Mouse (Mus musculus): ENCODE results near the gene Rpl37a. TPM values are rescaled to one million over a fixed set of nuclear protein-coding genes. Genes with fewer than 3 reads are reported as not detected.

Rpl37a gene
- 100 to 1,000 TPM; 674 to 726 TPM for total RNA-seq (2021)
- long read RNA-seq, experiment 1, transcript Rpl37a-201 (4 exons, 558 nt): major isoform, 262 of 271 reads
- long read RNA-seq, experiment 1, partial matches to known transcripts: 4 of 271 reads
- long read RNA-seq, experiment 1, other reads (novel, unspliced or antisense): 3 of 271 reads
- long read RNA-seq, experiment 2, transcript Rpl37a-201 (4 exons, 558 nt): major isoform, 253 of 257 reads
- long read RNA-seq, experiment 2, partial matches to known transcripts: 1 of 257 reads
- long read RNA-seq, experiment 2, other reads (novel, unspliced or antisense): 3 of 257 reads

- DNase-seq: peak; percentile 96 to 97
These were observed at the start of gene Rpl37a for GRCm38 (mm10) chr1:72710753-72711653. Rpl37a (plus strand) TSS chr1:72711290.

DNA sequence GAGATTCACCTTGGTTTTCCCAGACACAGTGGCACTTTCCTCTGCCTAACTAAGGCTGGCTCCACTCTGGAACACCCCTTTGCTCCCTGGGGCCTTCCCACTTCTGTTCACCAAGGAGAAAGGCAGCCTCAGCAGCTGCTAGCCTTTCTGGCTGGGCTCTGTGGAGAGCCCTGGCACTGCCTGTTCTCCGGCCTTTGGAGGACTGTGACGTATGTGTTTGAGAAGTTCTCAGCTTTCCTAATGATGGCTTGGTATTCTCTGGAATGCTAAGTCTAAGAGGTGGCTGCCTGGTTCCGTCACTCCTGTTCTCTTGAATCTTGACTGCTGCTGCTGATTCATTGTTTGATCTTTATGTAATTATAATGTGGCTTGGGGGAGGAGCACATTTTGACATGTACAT, 38.0 kb upstream of the Rpl37a start:
- no peak for DNase-seq

- no peak for DNase-seq
These were observed 14.8 kb upstream of the Rpl37a start for GRCm38 (mm10) chr1:72696256-72696655.

- no peak for DNase-seq
These were observed 12.4 kb upstream of the Rpl37a start for GRCm38 (mm10) chr1:72698651-72699050.

DNA sequence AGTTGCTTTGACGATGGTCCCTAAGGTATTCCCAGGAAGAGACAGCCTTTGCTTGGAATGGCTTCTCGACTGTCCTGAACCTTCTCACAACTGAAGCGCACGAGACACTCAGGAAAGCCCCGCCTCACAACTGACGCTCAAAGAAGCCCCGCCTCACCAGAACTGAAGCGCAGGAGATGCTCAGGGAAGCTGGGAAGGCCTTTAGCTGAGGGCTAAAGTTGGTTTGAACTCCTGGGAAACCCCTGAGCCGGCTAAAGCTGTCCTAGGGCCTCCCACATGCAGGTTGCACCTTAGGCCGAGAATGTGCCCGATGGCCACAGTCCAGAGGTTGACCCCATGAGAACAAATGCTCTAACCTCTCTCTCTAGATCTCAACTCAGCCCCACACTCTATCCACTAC, 10.6 kb upstream of the Rpl37a start, which contains the start of gene Ankar:
Gene Ankar (minus strand): TSS at position 101 of the 400 bp plus-strand sequence.
- DNase-seq: no peak

GRCm38 (mm10) chr1:72707525-72707924, 3.6 kb upstream of the Rpl37a start:
- no peak for DNase-seq

GRCm38 (mm10) chr1:72711684-72712083, 594 bp downstream of the Rpl37a start:
- DNase-seq: no peak

GRCm38 (mm10) chr1:72714547-72714946, 3.5 kb downstream of the Rpl37a start:
- no peak for DNase-seq

- no peak for DNase-seq
These were observed 4.0 kb downstream of the Rpl37a start for GRCm38 (mm10) chr1:72715065-72715464.

DNA sequence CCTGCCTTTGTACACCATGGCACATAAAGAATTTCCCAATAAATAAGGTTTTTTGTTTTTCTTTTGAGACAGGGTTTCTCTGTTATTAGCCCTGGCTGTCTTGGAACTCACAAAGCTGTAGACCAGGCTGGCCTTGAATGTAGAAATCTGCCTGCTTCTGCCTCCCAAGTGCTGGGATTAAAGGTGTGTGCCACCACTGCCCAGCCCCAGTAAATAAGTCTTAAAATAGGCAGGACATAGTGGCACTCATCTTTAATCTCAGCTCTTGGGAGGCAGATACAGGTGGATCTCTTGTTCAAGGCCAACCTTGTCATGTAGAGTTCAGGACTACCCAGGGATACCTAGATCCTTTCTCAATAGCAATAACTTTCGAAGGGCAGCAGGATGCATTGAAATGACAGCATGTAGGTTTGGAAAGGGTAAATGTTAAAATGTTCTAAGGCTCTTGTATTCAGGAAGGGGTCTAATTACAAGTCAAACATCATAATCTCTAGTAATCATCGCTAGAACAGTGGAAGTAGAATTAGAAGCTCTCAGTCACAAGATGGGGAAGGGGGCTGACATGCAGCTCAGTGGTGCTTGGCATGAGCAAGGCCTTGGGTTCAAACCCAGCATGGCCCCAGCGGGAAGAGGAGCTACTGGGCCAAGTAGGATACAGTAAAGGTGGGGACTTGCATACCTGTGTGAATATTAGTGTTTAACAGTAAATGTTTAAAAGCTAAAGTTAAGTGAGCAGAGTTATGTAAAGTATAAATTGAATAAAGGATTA, 4.7 kb downstream of the Rpl37a start:
- no peak for DNase-seq

GRCm38 (mm10) chr1:72716421-72716820, 5.3 kb downstream of the Rpl37a start:
- no peak for DNase-seq

- DNase-seq: peak; percentile 55 to 85
These were observed 5.8 kb downstream of the Rpl37a start for GRCm38 (mm10) chr1:72716926-72717325.

DNA sequence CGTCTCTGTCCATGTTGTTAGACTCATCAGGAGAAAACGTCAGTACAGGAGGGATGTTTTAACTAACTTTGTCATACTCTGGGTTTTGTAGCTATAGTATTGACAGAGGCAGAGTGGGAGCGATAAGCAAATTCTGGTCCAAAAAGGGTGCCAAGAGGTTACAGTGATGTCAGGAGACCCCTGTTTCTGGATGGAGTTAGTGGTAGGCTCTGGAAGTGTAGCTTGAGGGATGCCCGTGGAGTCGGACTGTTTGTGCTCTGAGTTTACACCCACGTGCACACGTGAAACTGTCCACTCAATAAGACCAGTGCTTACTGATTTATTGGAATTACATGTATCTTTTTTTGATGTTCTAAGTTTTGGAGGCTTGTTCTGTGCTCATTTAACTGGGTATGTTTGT, 6.5 kb downstream of the Rpl37a start:
- no peak for DNase-seq

DNA sequence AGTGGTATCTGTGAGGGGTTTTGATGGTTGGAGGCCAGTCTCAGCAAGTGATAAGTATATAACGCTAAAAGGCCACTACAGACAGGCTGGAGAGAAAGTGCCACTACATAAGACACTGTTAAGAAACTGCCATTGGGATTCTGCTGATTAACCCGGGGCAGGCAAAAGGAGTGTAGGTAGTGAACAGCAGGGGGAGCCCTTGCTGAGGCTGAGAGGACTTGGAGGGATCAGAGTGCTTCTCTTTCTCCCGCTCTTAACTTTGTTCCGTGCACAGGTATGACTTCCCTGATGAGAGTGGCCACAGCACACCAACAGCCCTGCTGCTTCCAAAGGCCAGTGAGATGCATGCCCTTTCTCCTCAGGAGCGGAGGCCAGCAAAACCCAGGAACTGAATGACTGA, 7.8 kb downstream of the Rpl37a start:
- peak; percentile 25 to 64 for DNase-seq

DNA sequence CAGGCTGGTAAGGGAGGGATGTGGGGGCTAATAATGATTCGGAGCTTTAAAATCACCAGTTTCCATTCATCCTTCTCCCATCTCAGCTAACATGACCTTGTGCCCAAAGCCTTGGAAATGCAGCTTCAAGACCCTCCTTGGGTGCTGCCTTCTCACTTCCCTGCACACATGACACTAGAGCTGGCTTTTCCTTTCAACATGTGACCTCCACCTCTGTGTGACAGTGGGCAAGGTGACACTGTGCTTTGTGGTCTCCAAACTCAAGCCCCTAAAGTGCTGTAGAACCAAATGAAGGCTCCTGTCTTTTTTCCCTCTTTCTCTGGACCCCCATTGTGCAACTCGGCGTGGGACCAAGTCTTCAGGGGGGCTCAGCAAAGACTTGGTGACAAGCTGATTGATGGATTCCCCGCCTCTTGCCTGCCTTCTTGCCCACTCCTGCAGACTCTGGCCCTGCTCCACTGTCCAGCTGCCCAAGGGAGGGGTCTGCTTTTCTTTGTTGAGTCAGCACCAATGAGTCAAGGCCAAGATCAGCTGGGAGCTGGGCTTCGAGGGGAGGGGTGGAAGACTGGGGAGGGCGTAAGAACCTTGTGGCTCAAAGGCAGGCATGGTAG, 9.1 kb downstream of the Rpl37a start:
- no peak for DNase-seq

GRCm38 (mm10) chr1:72722646-72723045, 11.6 kb downstream of the Rpl37a start:
- DNase-seq: no peak

GRCm38 (mm10) chr1:72724354-72724753, 13.3 kb downstream of the Rpl37a start:
- no peak for DNase-seq

- DNase-seq: no peak
These were observed 14.9 kb downstream of the Rpl37a start for GRCm38 (mm10) chr1:72725941-72726340.

GRCm38 (mm10) chr1:72728781-72729180, 17.7 kb downstream of the Rpl37a start:
- no peak for DNase-seq

- DNase-seq: no peak
These were observed 19.0 kb downstream of the Rpl37a start for GRCm38 (mm10) chr1:72730126-72730525.

GRCm38 (mm10) chr1:72733191-72733691, 22.2 kb downstream of the Rpl37a start:
- DNase-seq: no peak
